Mouse (Mus musculus): ENCODE results near the gene Epb41.
A peak's percentile ranks its signal among the peaks of the same experiment; 100 is the strongest.

GRCm38 (mm10) chr4:132074933-132075769, at the start of gene Epb41:
- TF ChIP-seq CTCF (IDR thresholded peaks at IDR 0.05; ENCODE audit: low read depth, low read length) (no peak), POLR2A (IDR thresholded peaks at IDR 0.05; ENCODE audit: extremely low read depth, insufficient read depth, low read length) (peak; percentile 89)

Data from liver, adult 2 months (tissue).